Mouse (Mus musculus) kidney, embryonic 16.5 days (tissue): ENCODE measurements at regions not wholly inside any gene's neighbourhood (a gene's known extent, or its start where the extent isn't known, plus 50 kb on each side); places are given as distances from the start of the nearest gene placed in this dataset.

Experiments
- ATAC-seq: fragments of 200-750 bp; cut with Nextera tagmentation; 2 replicates; pipeline ENCODE4 v1.8.0; 2017; ENCODE audit warnings: moderate TSS enrichment; ENCODE audit not compliant: low FRiP score, low TSS enrichment
- H3K27ac ChIP-seq: fragments of 300-500 bp; sonication (generic); 2 replicates; pipeline ENCODE4 v1.5.1; 2014; ENCODE audit warnings: low read length
- H3K27me3 ChIP-seq: fragments of 300-500 bp; sonication (generic); 2 replicates; pipeline ENCODE4 v1.6.1; 2014; ENCODE audit warnings: low read length, control low read depth, mixed read lengths; ENCODE audit not compliant: insufficient read depth
- H3K36me3 ChIP-seq: fragments of 300-500 bp; sonication (generic); 2 replicates; pipeline ENCODE4 v1.6.1; 2014; ENCODE audit warnings: low read length, control low read depth, mixed read lengths; ENCODE audit not compliant: insufficient read depth
- H3K4me1 ChIP-seq: fragments of 300-500 bp; sonication (generic); 2 replicates; pipeline ENCODE4 v1.6.1; 2014; ENCODE audit warnings: low read length, control low read depth, mixed read lengths; ENCODE audit not compliant: insufficient read depth
- H3K4me2 ChIP-seq: fragments of 300-500 bp; sonication (generic); replicated peaks from 2 replicates; pipeline ENCODE4 v1.6.1; 2014; ENCODE audit warnings: low read depth, low read length
- H3K4me3 ChIP-seq: fragments of 300-500 bp; sonication (generic); 2 replicates; pipeline ENCODE4 v1.5.1; 2014; ENCODE audit warnings: mild to moderate bottlenecking, low read length
- H3K9ac ChIP-seq: fragments of 300-500 bp; sonication (generic); replicated peaks from 2 replicates; pipeline ENCODE4 v1.6.1; 2014; ENCODE audit warnings: low read length
- H3K9me3 ChIP-seq: fragments of 300-500 bp; sonication (generic); 2 replicates; pipeline ENCODE4 v1.6.1; 2016; ENCODE audit warnings: low read length, control low read depth
- WGBS: fragments of 180-500 bp; shearing (Covaris S2); extraction: QIAGEN DNeasy Blood & Tissue Kit; methylation state at CpG from one replicate; pipeline ENCODE4 v1.1.7; 2014; 5-methylcytosine and 5-hydroxymethylcytosine counted together

- Histone ChIP-seq H3K9me3 (no peaks in the 10 kb centered on the region), H3K4me2 (no peak overlapping the region), H3K27ac (no peak overlapping the region), H3K4me1 (no peaks in the 10 kb centered on the region), H3K4me3 (no peak overlapping the region), H3K36me3 (no peaks in the 10 kb centered on the region), H3K27me3 (no peaks in the 10 kb centered on the region), H3K9ac (no peak overlapping the region)
- ATAC-seq = no peak
- 59% methylated on average over 1 of the region's 1 CpGs for WGBS
These were observed 590.0 kb downstream of the Prdm13 start for GRCm38 (mm10) chr4:21095741-21096140.

DNA sequence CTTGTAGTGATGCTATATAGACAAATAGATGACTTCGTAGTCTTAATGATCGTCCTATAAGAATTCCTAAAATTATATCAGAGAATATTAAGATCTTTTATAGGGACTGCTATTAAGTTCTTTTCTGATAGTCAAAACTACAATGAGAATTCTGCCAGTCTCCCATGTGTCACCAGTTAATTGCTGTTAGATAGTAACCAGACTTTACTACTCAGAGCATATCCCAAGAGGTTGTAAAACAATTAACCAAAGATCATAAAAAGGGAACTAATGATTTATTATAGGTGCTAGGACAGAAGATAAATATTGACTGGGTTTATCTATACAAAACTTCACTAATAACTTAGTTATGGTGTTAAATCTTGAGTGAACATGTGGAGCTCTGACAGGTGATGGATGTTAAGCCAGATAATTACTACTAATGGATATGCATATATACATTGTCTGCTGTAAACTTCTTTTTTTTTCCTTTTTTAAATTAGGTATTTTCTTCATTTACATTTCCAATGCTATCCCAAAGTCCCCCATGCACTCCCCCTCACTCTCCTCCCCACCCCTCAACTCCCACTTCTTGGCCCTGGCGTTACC is 615.5 kb downstream of the Prdm13 start:
- no peaks in the 10 kb centered on the region for H3K9me3 ChIP-seq
- no peak overlapping the region for H3K4me2 ChIP-seq
- no peak for ATAC-seq
- no peak overlapping the region for H3K9ac ChIP-seq
- H3K36me3 ChIP-seq = no peaks in the 10 kb centered on the region
- H3K4me1 ChIP-seq = no peaks in the 10 kb centered on the region
- H3K4me3 ChIP-seq = no peak overlapping the region
- no peaks in the 10 kb centered on the region for H3K27me3 ChIP-seq
- H3K27ac ChIP-seq = no peak overlapping the region
- WGBS = 91% methylated on average over 3 of the region's 3 CpGs
